Mouse (Mus musculus) cortical plate, adult 2 months (tissue): ENCODE data around the gene Thbd.

Experiments
- CTCF ChIP-seq: fragments of 200-500 bp; IDR thresholded peaks from 2 replicates; pipeline ENCODE4 v1.5.1; 2011; ENCODE audit warnings: mild to moderate bottlenecking, control low read depth, low read length; ENCODE audit not compliant: insufficient read depth; ENCODE audit errors: extremely low read depth
- POLR2A ChIP-seq: fragments of 200-500 bp; IDR thresholded peaks from 2 replicates; pipeline ENCODE4 v1.6.1; 2011; ENCODE audit warnings: mild to moderate bottlenecking, low read length, control low read depth; ENCODE audit not compliant: insufficient read depth; ENCODE audit errors: extremely low read depth

- TF ChIP-seq POLR2A (no peak), CTCF (no peak)
Measured at GRCm38 (mm10) chr2:148365227-148365626, 42.8 kb downstream of the Thbd start.
